Mouse (Mus musculus) MEL (cell line): ENCODE measurements around the gene Ihh. TPM values are rescaled to one million over a fixed set of nuclear protein-coding genes. Genes with fewer than 3 reads are reported as not detected.

Experiments used
- DNase-seq: peaks from one replicate; pipeline ENCODE4 v3.0.0; 2011; ENCODE audit warnings: low read depth, low spot score
- H3K27ac ChIP-seq: 2 replicates; pipeline ENCODE4 v1.5.1; 2012; ENCODE audit warnings: low read depth, mild to moderate bottlenecking, control low read depth, low read length, moderate library complexity; ENCODE audit not compliant: control insufficient read depth
- H3K27me3 ChIP-seq, 2 experiments: fragments of 150-350 bp in 1 of 2; sonication (generic) in 1 of 2; 2 replicates each; pipeline ENCODE4 v1.6.1; 2012; ENCODE audit warnings: low read length in 2 of 2, mild to moderate bottlenecking in 2 of 2, improper control_type of control experiment in 1 of 2, moderate library complexity in 1 of 2; ENCODE audit not compliant: insufficient read depth in 2 of 2, control insufficient read depth in 1 of 2
- H3K36me3 ChIP-seq, 2 experiments: 2 replicates each; pipeline ENCODE4 v1.6.1; 2012 to 2014; ENCODE audit warnings: low read length in 2 of 2, improper control_type of control experiment in 1 of 2, inconsistent platforms in 1 of 2, mild to moderate bottlenecking in 1 of 2; ENCODE audit not compliant: insufficient read depth in 2 of 2, control insufficient read depth in 1 of 2
- H3K4me1 ChIP-seq, 2 experiments: fragments of 150-350 bp in 1 of 2; sonication (generic) in 1 of 2; 2 replicates each; pipeline ENCODE4 v1.6.1; 2012; ENCODE audit warnings: low read length in 2 of 2, improper control_type of control experiment in 1 of 2, mild to moderate bottlenecking in 1 of 2; ENCODE audit not compliant: insufficient read depth in 2 of 2, control insufficient read depth in 1 of 2
- H3K4me3 ChIP-seq, 2 experiments: fragments of 150-350 bp in 1 of 2; sonication (generic) in 1 of 2; 2 replicates each; pipeline ENCODE4 v1.5.1; 2012; ENCODE audit warnings: low read depth in 2 of 2, low read length in 2 of 2, mild to moderate bottlenecking in 2 of 2, moderate library complexity in 2 of 2, control low read depth in 1 of 2, improper control_type of control experiment in 1 of 2; ENCODE audit not compliant: control insufficient read depth in 1 of 2, insufficient read depth in 1 of 2
- H3K79me2 ChIP-seq: 2 replicates; pipeline ENCODE4 v1.6.1; 2012; ENCODE audit warnings: mild to moderate bottlenecking, low read length, moderate library complexity; ENCODE audit not compliant: control insufficient read depth, poor library complexity, insufficient read depth
- H3K9ac ChIP-seq: 2 replicates; pipeline ENCODE4 v1.6.1; 2012; ENCODE audit warnings: low read depth, mild to moderate bottlenecking, control low read depth, low read length, moderate library complexity; ENCODE audit not compliant: control insufficient read depth, poor library complexity, severe bottlenecking
- H3K9me3 ChIP-seq: fragments of 150-350 bp; sonication (generic); replicated peaks from 2 replicates; pipeline ENCODE4 v1.6.1; 2012; ENCODE audit warnings: mild to moderate bottlenecking, low read length, improper control_type of control experiment, moderate library complexity; ENCODE audit not compliant: insufficient read depth
- CHD1 ChIP-seq: IDR thresholded peaks from 2 replicates; pipeline ENCODE4 v1.6.1; 2012; ENCODE audit warnings: low read depth, mild to moderate bottlenecking, inconsistent platforms, low read length, improper control_type of control experiment
- CTCF ChIP-seq, 3 experiments: IDR thresholded peaks in 2 of 3; conservative IDR thresholded peaks in 1 of 3; 2 replicates each; pipeline ENCODE4 v1.5.1; 2011 to 2012; ENCODE audit warnings: low read length in 3 of 3, low read depth in 2 of 3, mild to moderate bottlenecking in 2 of 3, improper control_type of control experiment in 1 of 3, inconsistent platforms in 1 of 3, mixed read lengths in 1 of 3, moderate library complexity in 1 of 3; ENCODE audit not compliant: control insufficient read depth in 1 of 3, insufficient read depth in 1 of 3, poor library complexity in 1 of 3, severe bottlenecking in 1 of 3
- EP300 ChIP-seq, 2 experiments: IDR thresholded peaks; 2 replicates each; pipeline ENCODE4 v1.6.1; 2011; ENCODE audit warnings: improper control_type of control experiment in 2 of 2, low read length in 2 of 2, low read depth in 1 of 2, mild to moderate bottlenecking in 1 of 2
- ETS1 ChIP-seq: IDR thresholded peaks from 2 replicates; pipeline ENCODE4 v1.6.1; 2012; ENCODE audit warnings: low read depth, mild to moderate bottlenecking, inconsistent platforms, low read length, improper control_type of control experiment, moderate library complexity
- GATA1 ChIP-seq: IDR thresholded peaks from 2 replicates; pipeline ENCODE4 v1.6.1; 2011; ENCODE audit warnings: low read depth, low read length, improper control_type of control experiment
- HCFC1 ChIP-seq: IDR thresholded peaks from 2 replicates; pipeline ENCODE4 v1.6.1; 2012; ENCODE audit warnings: low read depth, mild to moderate bottlenecking, inconsistent platforms, low read length, improper control_type of control experiment, moderate library complexity
- KAT2A ChIP-seq: conservative IDR thresholded peaks from 2 replicates; pipeline ENCODE4 v1.6.1; 2012; ENCODE audit warnings: low read depth, low read length, improper control_type of control experiment, inconsistent platforms
- MAFK ChIP-seq: IDR thresholded peaks from 2 replicates; pipeline ENCODE4 v1.6.1; 2011; ENCODE audit warnings: low read depth, mild to moderate bottlenecking, low read length, improper control_type of control experiment, borderline replicate concordance
- MAX ChIP-seq: IDR thresholded peaks from 2 replicates; pipeline ENCODE4 v1.6.1; 2011; ENCODE audit warnings: low read length, improper control_type of control experiment
- MYC ChIP-seq: IDR thresholded peaks from 2 replicates; pipeline ENCODE4 v1.6.1; 2011; ENCODE audit warnings: low read depth, mild to moderate bottlenecking, low read length, improper control_type of control experiment, moderate library complexity
- NELFE ChIP-seq: IDR thresholded peaks from 2 replicates; pipeline ENCODE4 v1.6.1; 2011; ENCODE audit warnings: low read depth, low read length, improper control_type of control experiment
- NRF1 ChIP-seq: IDR thresholded peaks from 2 replicates; pipeline ENCODE4 v1.6.1; 2014; ENCODE audit warnings: low read depth, mild to moderate bottlenecking, inconsistent platforms, low read length, improper control_type of control experiment, moderate library complexity; ENCODE audit not compliant: poor library complexity, insufficient read depth, severe bottlenecking
- POLR2AphosphoS2 ChIP-seq: IDR thresholded peaks from 2 replicates; pipeline ENCODE4 v1.6.1; 2011; ENCODE audit warnings: low read length, improper control_type of control experiment
- RCOR1 ChIP-seq: IDR thresholded peaks from 2 replicates; pipeline ENCODE4 v1.6.1; 2012; ENCODE audit warnings: low read depth, mild to moderate bottlenecking, inconsistent platforms, low read length, improper control_type of control experiment
- SMC3 ChIP-seq: IDR thresholded peaks from 2 replicates; pipeline ENCODE4 v1.6.1; 2011; ENCODE audit warnings: low read depth, low read length, improper control_type of control experiment
- TBP ChIP-seq: IDR thresholded peaks from 2 replicates; pipeline ENCODE4 v1.8.0; 2011; ENCODE audit warnings: low read depth, low read length, improper control_type of control experiment
- TCF12 ChIP-seq: IDR thresholded peaks from 2 replicates; pipeline ENCODE4 v1.6.1; 2014; ENCODE audit warnings: low read depth, mild to moderate bottlenecking, inconsistent platforms, low read length, improper control_type of control experiment, moderate library complexity
- UBTF ChIP-seq: IDR thresholded peaks from 2 replicates; pipeline ENCODE4 v1.6.1; 2012; ENCODE audit warnings: low read depth, mild to moderate bottlenecking, inconsistent platforms, low read length, improper control_type of control experiment, moderate library complexity, borderline replicate concordance; ENCODE audit not compliant: insufficient read depth
- USF2 ChIP-seq, 2 experiments: IDR thresholded peaks; 2 replicates each; pipeline ENCODE4 v1.6.1; 2011 to 2012; ENCODE audit warnings: improper control_type of control experiment in 2 of 2, low read length in 2 of 2, borderline replicate concordance in 1 of 2, inconsistent platforms in 1 of 2, low read depth in 1 of 2, mild to moderate bottlenecking in 1 of 2; ENCODE audit not compliant: insufficient read depth in 1 of 2
- ZMIZ1 ChIP-seq: IDR thresholded peaks from 2 replicates; pipeline ENCODE4 v1.6.1; 2012; ENCODE audit warnings: low read depth, mild to moderate bottlenecking, inconsistent platforms, low read length, improper control_type of control experiment, moderate library complexity
- ZNF384 ChIP-seq: IDR thresholded peaks from 2 replicates; pipeline ENCODE4 v1.6.1; 2012; ENCODE audit warnings: low read depth, mild to moderate bottlenecking, inconsistent platforms, low read length, improper control_type of control experiment
- polyA plus RNA-seq, 2 experiments: library from polyadenylated mRNA; stranded (reverse) in 1 of 2; unstranded in 1 of 2; fragments of >175 nt in 1 of 2; fragments of >200 nt in 1 of 2; gene quantifications; 2 replicates each; pipeline versions ENCODE4 v1.2.1 to v1.2.4; 2012; ENCODE audit warnings: low replicate concordance in 2 of 2, low read depth in 1 of 2; ENCODE audit not compliant: insufficient read length in 2 of 2, insufficient read depth in 1 of 2, missing spikeins in 1 of 2
- total RNA-seq: library from RNA; depleted of rRNA; stranded (reverse); fragments of 300-350 nt; gene quantifications from 2 replicates; pipeline ENCODE4 v1.2.3, GENCODE M21; 2012

The Ihh gene
- total and polyA plus RNA-seq, 3 experiments = 0.04 to 0.07 TPM; not detected in 1

DNA sequence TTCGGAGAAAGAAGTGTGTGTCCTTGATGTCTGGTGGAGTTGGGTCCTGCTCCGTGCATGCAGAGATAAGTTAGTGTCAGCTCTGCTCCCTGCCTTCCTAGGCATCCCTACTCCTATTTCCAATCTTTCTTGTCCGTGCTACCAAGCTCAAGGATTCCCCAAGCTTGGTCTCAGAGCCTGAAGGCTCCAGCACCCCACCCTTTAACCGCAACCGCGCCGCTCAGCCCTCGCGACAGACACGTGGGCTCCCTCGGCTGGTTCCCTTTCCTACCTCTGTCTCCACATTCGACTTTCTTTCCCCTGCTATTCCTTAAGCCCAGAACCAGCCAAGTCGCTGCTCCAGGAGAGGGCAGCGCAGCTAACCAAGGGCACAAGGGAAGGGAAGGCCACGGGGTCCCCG, 1.4 kb downstream of the Ihh start:
- Histone ChIP-seq H3K27me3 (no peaks in the 10 kb centered on the region), H3K4me3 (no peak overlapping the region), H3K4me1 (no peaks in the 10 kb centered on the region), H3K79me2 (no peaks in the 10 kb centered on the region), H3K27ac (no peak overlapping the region), H3K36me3 (no peaks in the 10 kb centered on the region), H3K9ac (no peak overlapping the region), H3K9me3 (no peaks in the 10 kb centered on the region)
- TF ChIP-seq USF2 (IDR thresholded peaks at IDR 0.05; ENCODE audit: borderline replicate concordance in 1 of 2, insufficient read depth in 1 of 2, low read depth in 1 of 2, low read length in 2 of 2) = no peak
- TF ChIP-seq MAX = no peak
- TF ChIP-seq TBP = no peak
- TF ChIP-seq MYC = no peak
- TF ChIP-seq ETS1 = no peak
- TF ChIP-seq CHD1 = no peak
- TF ChIP-seq MAFK = no peak
- no peak for DNase-seq

DNA sequence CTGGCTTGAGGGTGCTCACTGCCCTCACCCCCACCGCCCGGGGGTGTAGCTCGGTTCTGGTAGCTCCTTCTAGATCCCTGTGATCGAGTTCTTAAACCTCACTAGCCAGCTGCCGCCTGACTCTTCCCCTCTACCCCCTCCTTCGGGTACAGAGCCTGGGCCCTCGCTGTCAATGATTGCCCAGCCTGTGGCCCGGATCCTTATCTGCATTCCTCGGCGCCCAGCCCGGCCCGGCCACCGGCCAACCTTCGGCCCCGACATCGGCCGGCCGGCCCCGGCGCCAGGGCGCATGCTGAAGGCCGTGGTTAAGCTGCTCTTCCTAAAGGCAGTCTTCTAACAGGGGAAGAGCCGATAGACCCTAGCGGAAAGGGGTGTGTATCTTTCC, 1.8 kb downstream of the Ihh start:
- Histone ChIP-seq H3K9me3 (no peaks in the 10 kb centered on the region), H3K4me3 (no peak overlapping the region), H3K27me3 (no peaks in the 10 kb centered on the region)
- no peak for DNase-seq
- TF ChIP-seq HCFC1 = no peak
- TF ChIP-seq GATA1 = no peak
- no peak for TF ChIP-seq UBTF
- no peak for TF ChIP-seq TBP
- no peak for TF ChIP-seq CTCF (IDR thresholded peaks at IDR 0.05 in 2 of 3, conservative IDR thresholded peaks at IDR 0.05 in 1 of 3; ENCODE audit: control insufficient read depth in 1 of 3, insufficient read depth in 1 of 3, low read depth in 2 of 3, low read length in 3 of 3, poor library complexity in 1 of 3, severe bottlenecking in 1 of 3)
- TF ChIP-seq RCOR1 = no peak
- TF ChIP-seq ZMIZ1 = no peak
- no peak for TF ChIP-seq POLR2AphosphoS2
- TF ChIP-seq KAT2A = no peak
- no peak for TF ChIP-seq ZNF384
- TF ChIP-seq NELFE = no peak
- no peak for TF ChIP-seq MYC
- TF ChIP-seq ETS1 = no peak
- no peak for TF ChIP-seq TCF12
- no peak for TF ChIP-seq SMC3
- TF ChIP-seq NRF1 = no peak
- no peak for TF ChIP-seq CHD1
- TF ChIP-seq EP300 (IDR thresholded peaks at IDR 0.05; ENCODE audit: low read depth in 1 of 2, low read length in 2 of 2) = no peak
- TF ChIP-seq, all 39 proteins: peak for 0
- Histone ChIP-seq H3K79me2 (no peaks in the 10 kb centered on the region), H3K9ac (no peak overlapping the region), H3K36me3 (no peaks in the 10 kb centered on the region), H3K27ac (no peak overlapping the region), H3K4me1 (no peaks in the 10 kb centered on the region)
